Mouse (Mus musculus) G1E (cell line): Measurements from ENCODE around the gene Unc5b. TPM values are rescaled to one million over a fixed set of nuclear protein-coding genes. Genes with fewer than 3 reads are reported as not detected.

Source experiments
- ATAC-seq: 2 replicates; pipeline ENCODE4 v1.8.0; 2016; ENCODE audit warnings: mild to moderate bottlenecking; ENCODE audit not compliant: insufficient number of reproducible peaks, poor library complexity, low FRiP score, severe bottlenecking; ENCODE audit errors: extremely low read depth
- DNase-seq: peaks from one replicate; pipeline ENCODE4 v3.0.0; 2012; ENCODE audit warnings: low spot score
- H3K27me3 ChIP-seq: 2 replicates; pipeline ENCODE4 v1.6.1; 2012; ENCODE audit warnings: mild to moderate bottlenecking, low read length, inconsistent platforms; ENCODE audit not compliant: insufficient read depth
- H3K36me3 ChIP-seq: replicated peaks from 2 replicates; pipeline ENCODE3; 2012; ENCODE audit warnings: mild to moderate bottlenecking, inconsistent platforms
- H3K4me1 ChIP-seq: 2 replicates; pipeline ENCODE4 v1.6.1; 2012; ENCODE audit warnings: low read depth, low read length, inconsistent platforms, mixed read lengths; ENCODE audit not compliant: insufficient read depth
- H3K4me3 ChIP-seq: 2 replicates; pipeline ENCODE4 v1.5.1; 2012; ENCODE audit warnings: low read depth, mild to moderate bottlenecking, inconsistent platforms, low read length, moderate library complexity, mixed read lengths
- H3K9me3 ChIP-seq: replicated peaks from 2 replicates; pipeline ENCODE4 v1.6.1; 2012; ENCODE audit warnings: inconsistent platforms
- CTCF ChIP-seq: IDR thresholded peaks from 2 replicates; pipeline ENCODE4 v1.5.1; 2012; ENCODE audit warnings: low read depth, low read length, inconsistent platforms, mixed read lengths
- GATA1 ChIP-seq: IDR thresholded peaks from 2 replicates; pipeline ENCODE4 v1.6.1; 2012; ENCODE audit warnings: borderline replicate concordance, low read length, inconsistent platforms, mixed read lengths
- GATA2 ChIP-seq: IDR thresholded peaks from 2 replicates; pipeline ENCODE4 v1.6.1; 2012; ENCODE audit warnings: low read depth, low read length, inconsistent platforms, borderline replicate concordance
- POLR2AphosphoS5 ChIP-seq: IDR thresholded peaks from 2 replicates; pipeline ENCODE4 v1.6.1; 2012; ENCODE audit warnings: low read depth, low read length, inconsistent platforms; ENCODE audit not compliant: insufficient replicate concordance
- TAL1 ChIP-seq: conservative IDR thresholded peaks from 2 replicates; pipeline ENCODE4 v1.6.1; 2012; ENCODE audit warnings: low read depth, low read length, inconsistent platforms, mixed read lengths
- polyA plus RNA-seq: library from polyadenylated mRNA; stranded (reverse); fragments of >175 nt; gene quantifications from 2 replicates; pipeline ENCODE4 v1.2.3, GENCODE M21; 2012
- total RNA-seq, 2 experiments: library from RNA; stranded (forward) in 1 of 2; stranded (reverse) in 1 of 2; fragments of 200-1000 nt in 1 of 2; fragments of >200 nt in 1 of 2; fragmentation: Nextera tagmentation in 1 of 2; gene quantifications; 2 replicates each; pipeline ENCODE4 v1.2.3; 2014 to 2017

Unc5b gene
- total and polyA plus RNA-seq, 3 experiments = under 0.01 TPM; not detected in 2

GRCm38 (mm10) chr10:60803971-60804370, 27.4 kb downstream of the Unc5b start:
- Histone ChIP-seq H3K36me3 (no peaks in the 10 kb centered on the region), H3K4me3 (no peak overlapping the region), H3K9me3 (peaks cover 68% of the 10 kb centered on the region), H3K27me3 (no peaks in the 10 kb centered on the region), H3K4me1 (no peaks in the 10 kb centered on the region)
- ATAC-seq = no peak
- no peak for DNase-seq
- no peak for TF ChIP-seq CTCF
- TF ChIP-seq GATA1 = no peak
- no peak for TF ChIP-seq GATA2
- TF ChIP-seq POLR2AphosphoS5 = no peak
- TF ChIP-seq TAL1 = no peak

GRCm38 (mm10) chr10:60801898-60802412, 29.4 kb downstream of the Unc5b start:
- Histone ChIP-seq H3K4me3 (no peak overlapping the region), H3K4me1 (no peaks in the 10 kb centered on the region), H3K27me3 (no peaks in the 10 kb centered on the region), H3K36me3 (no peaks in the 10 kb centered on the region), H3K9me3 (peaks cover 67% of the 10 kb centered on the region)
- no peak for DNase-seq
- TF ChIP-seq GATA1 (no peak), GATA2 (no peak), CTCF (no peak), POLR2AphosphoS5 (no peak), TAL1 (no peak)
- no peak for ATAC-seq

- Histone ChIP-seq H3K4me3 (no peak overlapping the region), H3K9me3 (peaks cover 67% of the 10 kb centered on the region), H3K36me3 (no peaks in the 10 kb centered on the region), H3K4me1 (no peaks in the 10 kb centered on the region), H3K27me3 (no peaks in the 10 kb centered on the region)
- no peak for ATAC-seq
- TF ChIP-seq TAL1 (no peak), POLR2AphosphoS5 (no peak), GATA1 (no peak)
- no peak for DNase-seq
These were observed 30.0 kb downstream of the Unc5b start for GRCm38 (mm10) chr10:60801168-60801897.

- Histone ChIP-seq H3K4me3 (no peak overlapping the region), H3K9me3 (peaks cover 67% of the 10 kb centered on the region), H3K36me3 (no peaks in the 10 kb centered on the region), H3K4me1 (no peaks in the 10 kb centered on the region), H3K27me3 (no peaks in the 10 kb centered on the region)
- ATAC-seq (no peak), DNase-seq (no peak)
- no peak for TF ChIP-seq GATA2
- TF ChIP-seq POLR2AphosphoS5 = no peak
- no peak for TF ChIP-seq TAL1
- TF ChIP-seq GATA1 = no peak
- TF ChIP-seq CTCF = no peak
These were observed 30.9 kb downstream of the Unc5b start for GRCm38 (mm10) chr10:60800295-60801167.

- DNase-seq (no peak), ATAC-seq (no peak)
- no peaks in the 10 kb centered on the region for H3K36me3 ChIP-seq
- H3K9me3 ChIP-seq = peaks cover 69% of the 10 kb centered on the region
- no peak overlapping the region for H3K4me3 ChIP-seq
- H3K27me3 ChIP-seq = no peaks in the 10 kb centered on the region
- TF ChIP-seq TAL1 (no peak), GATA1 (no peak), CTCF (no peak), POLR2AphosphoS5 (no peak), GATA2 (no peak)
- H3K4me1 ChIP-seq = no peaks in the 10 kb centered on the region
These were observed 33.5 kb downstream of the Unc5b start for GRCm38 (mm10) chr10:60797682-60798422.

GRCm38 (mm10) chr10:60796474-60796873, 34.9 kb downstream of the Unc5b start:
- Histone ChIP-seq H3K27me3 (no peaks in the 10 kb centered on the region), H3K4me1 (no peaks in the 10 kb centered on the region), H3K36me3 (no peaks in the 10 kb centered on the region), H3K9me3 (peaks cover 72% of the 10 kb centered on the region), H3K4me3 (no peak overlapping the region)
- ATAC-seq = no peak
- DNase-seq = no peak
- TF ChIP-seq POLR2AphosphoS5 (no peak), GATA1 (no peak), GATA2 (no peak)
